Mouse (Mus musculus) liver, embryonic 16.5 days (tissue): ENCODE data around the gene Cldn34d. TPM values are rescaled to one million over a fixed set of nuclear protein-coding genes. Genes with fewer than 3 reads are reported as not detected.

Experiments
- ATAC-seq: fragments of 200-750 bp; cut with Nextera tagmentation; 2 replicates; pipeline ENCODE4 v1.8.0; 2017; ENCODE audit warnings: low read depth, mild to moderate bottlenecking, moderate number of reproducible peaks, moderate library complexity
- H3K27ac ChIP-seq: fragments of 300-500 bp; sonication (generic); 2 replicates; pipeline ENCODE4 v1.5.1; 2014; ENCODE audit warnings: mild to moderate bottlenecking, low read length
- H3K27me3 ChIP-seq: fragments of 300-500 bp; sonication (generic); 2 replicates; pipeline ENCODE4 v1.6.1; 2014; ENCODE audit warnings: low read depth, low read length, mixed read lengths; ENCODE audit not compliant: control insufficient read depth, insufficient read depth
- H3K36me3 ChIP-seq: fragments of 300-500 bp; sonication (generic); 2 replicates; pipeline ENCODE4 v1.6.1; 2014; ENCODE audit warnings: mild to moderate bottlenecking; ENCODE audit not compliant: control insufficient read depth, insufficient read depth
- H3K4me1 ChIP-seq: fragments of 300-500 bp; sonication (generic); 2 replicates; pipeline ENCODE4 v1.6.1; 2014; ENCODE audit warnings: low read depth, low read length, mixed read lengths; ENCODE audit not compliant: control insufficient read depth
- H3K4me2 ChIP-seq: fragments of 300-500 bp; sonication (generic); 2 replicates; pipeline ENCODE4 v1.6.1; 2014; ENCODE audit warnings: low read depth, low read length, mixed read lengths
- H3K4me3 ChIP-seq: fragments of 300-500 bp; sonication (generic); 2 replicates; pipeline ENCODE4 v1.5.1; 2014; ENCODE audit warnings: low read depth, mild to moderate bottlenecking, low read length
- H3K9ac ChIP-seq: fragments of 300-500 bp; sonication (generic); 2 replicates; pipeline ENCODE4 v1.6.1; 2014; ENCODE audit warnings: low read depth, low read length
- H3K9me3 ChIP-seq: fragments of 300-500 bp; sonication (generic); replicated peaks from 2 replicates; pipeline ENCODE4 v1.6.1; 2016; ENCODE audit warnings: low read length; ENCODE audit not compliant: control insufficient read depth
- WGBS: fragments of 180-500 bp; shearing (Covaris S2); extraction: QIAGEN DNeasy Blood & Tissue Kit; methylation state at CpG from one replicate; pipeline ENCODE4 v1.1.7; 2014; ENCODE audit not compliant: insufficient replicate concordance; 5-methylcytosine and 5-hydroxymethylcytosine counted together
- polyA plus RNA-seq: library from polyadenylated mRNA; unstranded; fragments of >200 nt; fragmentation: Nextera tagmentation; extraction: Ambion mirVana; gene quantifications from 2 replicates; pipeline ENCODE4 v1.2.1, GENCODE M21; 2015

Cldn34d gene
- polyA plus RNA-seq, result not detected in 2 replicates

GRCm38 (mm10) chrX:76602824-76603223 lies at the start of gene Cldn34d:
Gene Cldn34d (minus strand): TSS chrX:76602924.
- Histone ChIP-seq H3K9me3 (no peaks in the 10 kb centered on the region), H3K9ac (no peak within 1 kb of the TSS), H3K27ac (no peak within 1 kb of the TSS), H3K4me2 (no peak within 1 kb of the TSS), H3K36me3 (no peaks in the 10 kb centered on the region), H3K4me3 (no peak within 1 kb of the TSS), H3K4me1 (no peaks in the 10 kb centered on the region), H3K27me3 (no peaks in the 10 kb centered on the region)
- ATAC-seq, result no peak
- WGBS, result 56% methylated on average over 1 of the region's 1 CpGs

GRCm38 (mm10) chrX:76598459-76599206 lies 4.1 kb downstream of the Cldn34d start:
- no peaks in the 10 kb centered on the region for H3K4me1 ChIP-seq
- ATAC-seq, result peak; percentile 100
- 37% methylated on average over 6 of the region's 6 CpGs for WGBS

More at GRCm38 (mm10) chrX:76598459-76599206, 4.1 kb downstream of the Cldn34d start:
- Histone ChIP-seq H3K4me2 (no peak overlapping the region), H3K27ac (no peak overlapping the region), H3K9me3 (no peaks in the 10 kb centered on the region), H3K36me3 (no peaks in the 10 kb centered on the region), H3K27me3 (no peaks in the 10 kb centered on the region), H3K9ac (no peak overlapping the region), H3K4me3 (no peak overlapping the region)

Other genes with a start within 250 kb of the Cldn34d start
- gene Cldn34b4, start 209.6 kb downstream of the Cldn34d start, polyA plus RNA-seq, result not detected in 2 replicates